Mouse (Mus musculus) activated CD4-positive, CD25-positive, alpha-beta regulatory T cell (primary cell): ENCODE results near the gene Cenpb. TPM values are rescaled to one million over a fixed set of nuclear protein-coding genes. Genes with fewer than 3 reads are reported as not detected.

Experiments used
- polyA plus RNA-seq, 2 experiments: library from polyadenylated mRNA; unstranded; fragments of 100-300 nt; shearing (Covaris generic); gene quantifications; one replicate each; pipeline ENCODE4 v1.2.1; 2017

The Cenpb gene
- 1 to 10 TPM; 4.0 to 7.9 TPM for polyA plus RNA-seq

DNA sequence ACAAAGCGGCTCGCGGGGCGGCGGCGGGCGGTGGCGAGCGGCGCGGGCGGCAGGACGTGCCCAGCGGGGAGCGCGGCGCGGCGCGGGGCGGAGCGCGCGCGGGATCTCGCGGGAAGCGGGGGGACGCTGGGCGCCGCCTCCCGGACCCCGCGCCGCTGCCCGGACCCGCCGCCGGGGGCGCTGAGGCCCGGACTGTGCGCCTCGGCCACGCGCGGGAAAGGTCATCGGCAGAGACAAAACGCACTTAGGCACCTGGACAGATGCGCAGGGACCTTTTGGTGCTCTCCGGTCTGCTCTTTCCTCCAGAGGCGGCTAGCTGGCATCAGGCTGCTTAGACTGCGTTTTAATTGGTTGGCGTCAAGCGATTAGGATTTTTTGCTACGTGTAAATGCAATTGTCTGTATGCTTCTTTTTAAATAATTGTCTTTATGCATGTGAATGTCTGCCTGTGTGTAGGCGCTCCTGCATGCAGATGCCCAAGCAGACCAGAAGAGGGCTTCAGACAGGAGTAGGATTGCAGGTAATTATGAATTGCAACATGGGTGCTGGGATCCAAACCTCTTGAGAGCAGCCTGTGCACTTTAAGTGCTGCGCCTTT is at the start of gene Cenpb:
TSS of gene Cenpb (minus strand) at position 78 of the 598 bp plus-strand sequence.

DNA sequence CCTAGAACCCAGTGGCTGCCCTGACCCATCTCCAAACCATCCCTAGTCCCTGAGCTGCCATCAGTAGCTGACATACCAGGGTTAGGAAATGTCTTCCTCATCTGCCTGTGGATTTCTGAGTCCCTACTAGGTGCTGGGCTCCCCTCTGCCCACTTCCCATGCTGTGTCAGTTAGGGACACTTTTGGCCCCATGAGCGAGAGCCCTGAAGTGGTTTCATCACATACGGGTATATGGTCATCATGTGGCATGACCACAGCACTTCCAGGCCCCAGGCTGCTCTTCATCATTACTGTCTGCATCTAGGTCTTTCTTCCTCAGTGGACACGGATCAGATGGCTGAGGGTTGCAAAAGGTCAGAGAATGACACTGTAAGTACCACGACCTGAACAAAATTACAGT is 26.9 kb upstream of the Cenpb start, which contains the start of gene Ap5s1:
TSS of gene Ap5s1 (plus strand) at position 301 of the 400 bp plus-strand sequence.

DNA sequence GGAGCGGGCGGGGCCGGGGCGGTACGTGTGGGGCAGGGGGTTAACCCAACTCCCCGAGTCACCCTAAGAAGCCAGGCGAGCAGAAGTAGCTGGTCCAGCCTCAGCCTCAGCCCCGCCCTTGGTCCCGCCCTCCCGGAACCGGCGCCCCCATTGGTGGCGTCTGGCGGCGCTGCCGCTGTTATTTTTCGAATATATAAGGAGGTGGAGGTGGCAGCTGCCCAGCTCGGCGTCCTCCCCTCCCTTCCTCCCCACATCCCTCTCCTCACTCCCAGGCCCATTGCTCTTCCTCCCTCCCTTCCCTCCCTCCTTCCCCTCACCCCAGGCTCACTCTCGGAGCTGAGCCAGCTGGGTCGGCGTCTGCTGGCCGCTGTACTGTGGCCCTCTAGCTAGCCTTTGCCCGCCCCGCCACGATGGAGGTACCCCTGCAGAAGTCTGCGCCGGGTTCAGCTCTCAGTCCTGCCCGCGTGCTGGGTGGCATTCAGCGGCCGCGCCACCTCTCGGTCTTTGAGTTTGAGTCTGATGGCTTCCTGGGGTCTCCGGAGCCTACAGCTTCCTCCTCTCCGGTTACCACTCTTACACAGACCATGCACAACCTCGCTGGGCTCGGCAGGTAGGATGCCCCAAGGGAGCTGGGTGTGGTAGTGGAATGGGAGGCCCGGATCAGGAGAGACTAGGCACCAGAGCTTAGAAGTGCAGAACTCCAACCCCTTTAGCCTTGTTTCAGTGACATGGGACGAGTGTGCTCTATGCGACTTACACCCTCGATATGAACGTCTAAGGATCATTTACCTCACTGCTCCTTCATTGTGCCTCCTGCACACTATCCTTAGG is 7.1 kb upstream of the Cenpb start, which contains the start of the genes Cdc25b and Spef1:
TSS of gene Cdc25b (plus strand) at position 179 of the 831 bp plus-strand sequence.
TSS of gene Spef1 (minus strand) at position 512 of the 831 bp plus-strand sequence.

DNA sequence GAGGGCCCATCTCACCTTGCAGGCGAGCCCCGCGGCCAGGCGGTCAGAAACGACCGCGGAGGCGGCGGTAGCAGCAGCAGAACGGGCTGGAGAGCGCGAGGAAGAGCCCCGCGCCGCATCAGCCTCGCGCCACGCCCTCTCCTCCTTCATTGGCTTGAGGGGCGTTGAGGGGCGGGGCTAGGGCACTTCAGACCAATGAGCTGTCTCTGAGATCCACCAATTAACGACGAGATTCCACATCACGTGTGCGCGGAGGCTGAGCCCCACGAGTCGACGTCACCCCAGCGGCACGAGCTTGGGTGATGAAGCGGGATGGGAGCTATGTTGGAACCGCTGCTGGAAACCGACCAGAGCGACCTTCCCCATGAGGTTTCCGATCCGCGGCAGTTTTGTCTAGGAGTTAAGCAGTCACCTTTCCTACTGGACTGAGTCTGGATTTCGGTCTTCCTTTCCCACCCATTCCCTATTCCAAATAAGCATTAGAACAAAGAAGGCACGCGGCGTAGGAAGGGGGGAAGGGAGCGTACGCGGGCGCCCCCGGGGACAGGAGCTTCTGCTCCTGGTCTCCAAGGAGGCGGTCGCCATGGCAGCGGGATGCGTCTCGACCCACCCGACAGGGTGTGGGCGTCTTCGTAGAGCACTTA is 19.8 kb downstream of the Cenpb start, which contains the start of gene 1700037H04Rik:
TSS of gene 1700037H04Rik (minus strand) at position 144 of the 644 bp plus-strand sequence.

DNA sequence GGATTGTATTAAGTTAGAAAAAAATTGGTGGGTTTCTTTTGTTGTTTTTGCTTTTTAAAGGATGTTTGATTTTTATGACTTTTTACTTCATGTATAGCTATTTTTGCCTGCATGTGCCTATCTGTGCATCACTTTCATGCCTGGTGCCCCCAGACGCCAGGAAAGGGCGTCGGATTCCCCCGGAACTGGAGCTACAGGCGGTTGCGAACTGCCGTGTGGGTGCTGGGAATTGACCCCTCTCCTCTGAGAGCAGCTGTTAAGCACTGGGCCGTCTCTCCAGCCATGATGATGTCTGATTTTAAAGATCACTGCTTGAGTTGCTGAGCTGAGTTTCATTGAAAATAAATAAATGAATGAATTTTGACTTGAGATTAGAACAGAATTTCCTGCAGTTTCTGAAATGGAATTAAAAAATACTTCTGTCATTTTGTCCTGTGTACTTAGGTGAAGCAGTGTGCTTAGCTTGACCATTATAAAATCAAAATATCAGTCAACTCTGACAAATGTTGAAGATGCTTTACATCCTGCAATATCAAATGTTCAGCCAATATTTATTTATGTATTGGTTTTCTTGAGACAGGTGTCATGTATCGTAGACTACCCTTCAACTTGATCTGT is 46.8 kb downstream of the Cenpb start, which contains the start of gene Gm11037:
TSS of gene Gm11037 (plus strand) at position 568 of the 618 bp plus-strand sequence.

DNA sequence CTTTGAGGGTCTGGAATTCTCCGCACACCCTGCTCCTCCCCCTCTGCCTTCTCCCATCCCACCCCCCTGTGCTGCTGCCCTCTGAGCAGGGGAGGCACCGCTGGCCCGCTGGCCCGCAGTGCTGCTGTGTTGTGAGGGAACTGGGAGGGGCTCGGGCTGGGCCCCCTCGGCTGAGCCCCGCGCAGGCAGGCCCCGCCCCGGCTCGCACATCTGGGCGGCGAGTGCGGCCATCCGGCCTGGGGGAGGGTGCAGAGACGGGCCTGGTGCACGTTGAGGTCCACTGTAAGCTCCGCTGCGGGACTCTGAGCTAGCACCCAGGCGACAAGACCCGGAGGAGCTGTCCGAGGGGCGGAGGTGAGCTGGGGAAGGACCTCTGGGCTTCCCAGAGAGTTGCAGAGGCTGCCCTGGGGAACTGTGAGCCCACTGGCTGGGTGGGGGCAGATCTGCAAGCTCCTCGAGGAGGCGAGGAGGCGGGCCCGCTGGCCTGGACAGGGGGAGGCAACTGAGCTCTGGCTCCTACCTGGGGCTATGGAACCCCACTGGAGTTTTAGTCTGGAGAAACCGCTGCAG is 52.6 kb downstream of the Cenpb start, which contains the start of gene Hspa12b:
TSS of gene Hspa12b (plus strand) at position 120 of the 570 bp plus-strand sequence.

Other genes with a start within 250 kb of the Cenpb start
- under 1 TPM in 1 of 2 experiments, not detected in 1; 0.74 TPM for gene Gfra4, start 137.0 kb downstream of the Cenpb start, polyA plus RNA-seq
- 1 to 10 TPM in 1 of 2 experiments, under 1 TPM in 1; 0.24 to 1.2 TPM for gene Adam33, start 116.3 kb downstream of the Cenpb start, polyA plus RNA-seq
- 1 to 10 TPM in 1 of 2 experiments, under 1 TPM in 1; 0.47 to 1.5 TPM for gene Siglec1, start 93.3 kb downstream of the Cenpb start, polyA plus RNA-seq
- gene Hspa12b, start 52.8 kb downstream of the Cenpb start, polyA plus RNA-seq: not detected
- not detected for gene Gm11037, start 46.6 kb downstream of the Cenpb start, polyA plus RNA-seq
- 10 to 100 TPM; 29.1 to 30.9 TPM for gene 1700037H04Rik, start 20.0 kb downstream of the Cenpb start, polyA plus RNA-seq
- 100 to 1,000 TPM in 1 of 2 experiments, 10 to 100 TPM in 1; 71.8 to 191 TPM for gene Cdc25b, start 6.9 kb upstream of the Cenpb start, polyA plus RNA-seq
- gene Spef1, start 7.2 kb upstream of the Cenpb start, polyA plus RNA-seq: under 1 TPM; 0.45 to 0.85 TPM
- 10 to 100 TPM; 17.8 to 24.0 TPM for gene Ap5s1, start 27.0 kb upstream of the Cenpb start, polyA plus RNA-seq
- 10 to 100 TPM; 16.4 to 25.0 TPM for gene Mavs, start 54.0 kb upstream of the Cenpb start, polyA plus RNA-seq
- 100 to 1,000 TPM; 105 to 110 TPM for gene Pank2, start 82.4 kb upstream of the Cenpb start, polyA plus RNA-seq
- under 1 TPM; 0.23 to 0.56 TPM for gene Rnf24, start 172.8 kb upstream of the Cenpb start, polyA plus RNA-seq